Mouse (Mus musculus): ENCODE results near the gene Arid3a.

DNA sequence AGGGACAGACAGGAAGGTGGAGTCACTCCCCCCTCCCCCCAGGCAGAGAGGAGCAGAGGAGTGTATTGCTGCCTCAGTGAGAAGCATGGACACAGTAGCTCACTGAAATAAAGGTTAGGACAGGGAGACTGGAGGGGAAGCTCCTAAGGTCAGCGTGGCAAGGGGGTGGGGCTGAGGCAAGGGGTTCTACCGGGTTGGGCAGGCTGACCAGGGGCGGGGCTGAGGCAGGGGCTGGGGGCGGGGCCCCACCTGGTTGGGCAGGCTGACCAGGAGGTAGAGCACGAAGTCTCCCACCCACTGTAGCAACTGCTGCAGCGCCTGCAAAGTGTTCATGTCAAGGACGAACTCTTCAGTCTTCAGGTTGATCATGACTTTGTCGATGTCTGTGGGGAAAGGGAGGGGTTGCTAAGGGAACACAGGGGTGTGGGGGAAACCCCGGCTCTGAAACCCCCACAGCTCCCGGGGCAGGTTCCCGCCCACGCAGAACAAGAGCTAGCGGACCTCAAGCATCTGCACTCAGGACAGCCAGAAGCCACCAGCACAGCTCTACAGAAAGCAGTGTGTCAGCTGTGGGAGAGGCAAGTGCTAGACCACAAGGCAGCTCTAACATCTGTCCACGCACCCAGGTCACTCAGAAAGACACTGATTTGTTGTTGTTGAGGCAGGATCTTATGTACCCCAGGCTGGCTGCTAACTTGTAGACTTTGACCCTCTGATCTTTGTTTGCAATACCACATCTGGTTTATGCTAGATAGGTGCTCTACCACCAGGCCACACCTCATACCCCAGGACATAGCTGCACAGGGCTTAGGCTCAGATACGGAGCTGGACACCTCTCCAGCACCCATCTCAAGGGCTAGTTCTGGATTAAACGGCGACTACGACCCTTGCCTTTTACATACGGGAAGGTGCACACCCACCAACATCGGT is 29.3 kb upstream of the Arid3a start:
- TF ChIP-seq CTCF (IDR thresholded peaks at IDR 0.05; ENCODE audit: low read depth, low read length), result no peak
- no peak for TF ChIP-seq POLR2A (IDR thresholded peaks at IDR 0.05; ENCODE audit: insufficient read depth, low read length)
